Mouse (Mus musculus) limb, embryonic 15.5 days (tissue): ENCODE measurements around the gene Pfdn4. TPM values are rescaled to one million over a fixed set of nuclear protein-coding genes. Genes with fewer than 3 reads are reported as not detected.

ENCODE experiments used
- ATAC-seq: fragments of 200-750 bp; cut with Nextera tagmentation; 2 replicates; pipeline ENCODE4 v1.8.0; 2017; ENCODE audit warnings: low read depth, moderate TSS enrichment; ENCODE audit not compliant: insufficient number of reproducible peaks, low FRiP score, low TSS enrichment
- H3K27ac ChIP-seq: fragments of 300-500 bp; sonication (generic); 2 replicates; pipeline ENCODE4 v1.5.1; 2015; ENCODE audit warnings: moderate library complexity, mild to moderate bottlenecking, inconsistent platforms
- H3K27me3 ChIP-seq: fragments of 300-500 bp; sonication (generic); 2 replicates; pipeline ENCODE4 v1.6.1; 2015; ENCODE audit warnings: inconsistent platforms
- H3K36me3 ChIP-seq: fragments of 300-500 bp; sonication (generic); 2 replicates; pipeline ENCODE4 v1.6.1; 2015; ENCODE audit warnings: inconsistent platforms
- H3K4me1 ChIP-seq: fragments of 300-500 bp; sonication (generic); 2 replicates; pipeline ENCODE4 v1.6.1; 2015; ENCODE audit warnings: inconsistent platforms
- H3K4me2 ChIP-seq: fragments of 300-500 bp; sonication (generic); 2 replicates; pipeline ENCODE4 v1.6.1; 2015; ENCODE audit warnings: mild to moderate bottlenecking, inconsistent platforms
- H3K4me3 ChIP-seq: fragments of 300-500 bp; sonication (generic); 2 replicates; pipeline ENCODE4 v1.5.1; 2015; ENCODE audit warnings: mild to moderate bottlenecking, inconsistent platforms
- H3K9ac ChIP-seq: fragments of 300-500 bp; sonication (generic); 2 replicates; pipeline ENCODE4 v1.6.1; 2015; ENCODE audit warnings: inconsistent platforms
- H3K9me3 ChIP-seq: fragments of 300-500 bp; sonication (generic); 2 replicates; pipeline ENCODE4 v1.6.1; 2016; ENCODE audit warnings: inconsistent platforms
- WGBS: fragments of 180-500 bp; shearing (Covaris S2); methylation state at CpG from one replicate; pipeline ENCODE4 v1.1.7; 2015; 5-methylcytosine and 5-hydroxymethylcytosine counted together
- polyA plus RNA-seq: library from polyadenylated mRNA; unstranded; fragments of >200 nt; fragmentation: Nextera tagmentation; extraction: Ambion mirVana; gene quantifications from 2 replicates; pipeline ENCODE4 v1.2.1, GENCODE M21; 2015

Pfdn4 gene
- polyA plus RNA-seq, 1 experiment from 2014 or later = 63.5 TPM

DNA sequence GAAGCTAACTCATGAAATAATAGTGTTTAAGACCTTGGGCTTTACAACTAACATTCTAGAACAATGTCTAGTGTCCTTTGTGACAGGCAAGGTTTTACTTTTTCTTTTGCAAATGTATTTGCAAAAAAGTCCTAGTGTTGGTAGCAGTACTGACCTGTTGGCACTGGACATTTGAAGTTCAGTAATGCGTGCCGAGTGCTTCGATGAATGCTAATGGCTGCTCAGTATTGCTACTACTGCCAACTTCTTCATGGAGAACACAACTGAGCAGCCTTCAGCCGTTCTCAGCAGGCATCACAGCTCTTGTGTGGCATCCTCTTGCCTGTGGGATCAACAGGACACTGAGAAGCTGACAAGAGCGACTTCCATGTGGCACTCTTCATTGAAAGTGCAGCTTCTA, 22.1 kb upstream of the Pfdn4 start:
- no peak overlapping the region for H3K4me3 ChIP-seq
- H3K4me2 ChIP-seq = no peak overlapping the region
- H3K27ac ChIP-seq = no peak overlapping the region
- 96% methylated on average over 5 of the region's 5 CpGs for WGBS
- no peak overlapping the region for H3K9ac ChIP-seq
- H3K4me1 ChIP-seq = peaks cover 4% of the 10 kb centered on the region; the same call in 1 of the 2 replicates
- no peaks in the 10 kb centered on the region for H3K27me3 ChIP-seq
- no peaks in the 10 kb centered on the region for H3K9me3 ChIP-seq
- no peak for ATAC-seq
- H3K36me3 ChIP-seq = no peaks in the 10 kb centered on the region

GRCm38 (mm10) chr2:170475164-170475563, 21.1 kb upstream of the Pfdn4 start:
- Histone ChIP-seq H3K4me2 (no peak overlapping the region), H3K9me3 (no peaks in the 10 kb centered on the region), H3K36me3 (no peaks in the 10 kb centered on the region), H3K27ac (no peak overlapping the region), H3K4me1 (no peaks in the 10 kb centered on the region), H3K4me3 (no peak overlapping the region), H3K9ac (no peak overlapping the region), H3K27me3 (no peaks in the 10 kb centered on the region)
- WGBS = 55% methylated on average over 3 of the region's 3 CpGs
- no peak for ATAC-seq

GRCm38 (mm10) chr2:170476215-170476614, 20.0 kb upstream of the Pfdn4 start:
- no peak for ATAC-seq

DNA sequence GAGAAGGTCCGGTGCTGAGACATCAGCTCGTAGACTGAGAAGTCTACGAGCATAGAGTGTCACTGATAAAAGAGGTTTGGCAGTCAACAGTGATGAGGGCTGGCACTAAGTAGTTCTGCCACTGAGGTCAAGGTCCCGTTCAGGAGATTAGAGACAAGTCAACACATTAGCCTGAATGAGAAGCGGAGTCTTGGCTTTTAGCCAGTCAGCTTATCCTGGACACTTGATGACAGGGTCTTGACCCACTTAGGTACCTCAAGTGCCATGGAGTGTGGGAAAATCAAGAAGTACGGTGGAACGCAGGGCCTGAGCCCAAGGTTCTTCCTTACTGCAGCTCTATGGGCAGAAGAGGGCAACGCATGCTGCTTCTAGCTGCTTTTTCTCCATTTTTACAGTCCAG, 19.6 kb upstream of the Pfdn4 start:
- Histone ChIP-seq H3K9ac (no peak overlapping the region), H3K9me3 (no peaks in the 10 kb centered on the region), H3K4me3 (no peak overlapping the region), H3K36me3 (no peaks in the 10 kb centered on the region), H3K4me1 (no peaks in the 10 kb centered on the region), H3K4me2 (no peak overlapping the region), H3K27me3 (no peaks in the 10 kb centered on the region), H3K27ac (no peak overlapping the region)
- no peak for ATAC-seq
- 89% methylated on average over 8 of the region's 8 CpGs for WGBS

More at GRCm38 (mm10) chr2:170476215-170476614, 20.0 kb upstream of the Pfdn4 start:
- Histone ChIP-seq H3K4me3 (no peak overlapping the region), H3K4me1 (no peaks in the 10 kb centered on the region), H3K9me3 (no peaks in the 10 kb centered on the region), H3K36me3 (no peaks in the 10 kb centered on the region), H3K27me3 (no peaks in the 10 kb centered on the region), H3K4me2 (no peak overlapping the region), H3K27ac (no peak overlapping the region), H3K9ac (no peak overlapping the region)
- WGBS = 87% methylated on average over 11 of the region's 11 CpGs

DNA sequence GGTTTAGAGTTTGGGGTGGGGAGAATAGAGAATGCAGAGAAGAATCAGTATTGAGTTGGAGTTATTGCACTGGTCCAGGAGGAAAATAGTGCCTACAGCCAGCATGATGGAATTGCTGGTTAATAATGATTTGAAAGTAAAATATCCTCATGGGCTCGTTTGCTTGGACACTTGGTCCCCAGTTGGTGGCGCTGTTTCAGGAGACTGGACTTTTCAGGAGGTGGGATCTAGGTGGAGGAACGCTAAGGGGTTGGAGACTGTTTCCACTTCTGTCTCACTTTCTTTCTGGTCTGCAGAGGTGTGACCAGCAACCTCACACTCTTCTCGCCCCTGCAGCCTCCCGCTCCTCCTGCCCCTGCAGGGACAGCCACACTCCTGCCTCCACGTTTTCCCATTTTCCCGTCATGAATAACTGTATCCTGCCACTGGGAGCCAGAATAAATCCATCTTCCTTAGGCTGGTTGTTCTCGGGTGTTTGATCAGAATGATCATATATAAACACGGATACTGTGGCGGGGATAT, 14.1 kb upstream of the Pfdn4 start:
- H3K9ac ChIP-seq = no peak overlapping the region
- no peaks in the 10 kb centered on the region for H3K36me3 ChIP-seq
- peaks cover 8% of the 10 kb centered on the region for H3K27me3 ChIP-seq
- no peak overlapping the region for H3K27ac ChIP-seq
- 66% methylated on average over 10 of the region's 10 CpGs for WGBS
- H3K4me2 ChIP-seq = no peak overlapping the region
- H3K9me3 ChIP-seq = no peaks in the 10 kb centered on the region
- ATAC-seq = no peak
- no peak overlapping the region for H3K4me3 ChIP-seq
- no peaks in the 10 kb centered on the region for H3K4me1 ChIP-seq

GRCm38 (mm10) chr2:170483914-170484313, 12.3 kb upstream of the Pfdn4 start:
- Histone ChIP-seq H3K9me3 (no peaks in the 10 kb centered on the region), H3K36me3 (no peaks in the 10 kb centered on the region), H3K9ac (no peak overlapping the region), H3K4me3 (no peak overlapping the region), H3K4me2 (no peak overlapping the region), H3K27me3 (peaks cover 9% of the 10 kb centered on the region), H3K27ac (no peak overlapping the region), H3K4me1 (no peaks in the 10 kb centered on the region)
- 67% methylated on average over 11 of the region's 11 CpGs for WGBS
- no peak for ATAC-seq

GRCm38 (mm10) chr2:170487202-170487601, 9.0 kb upstream of the Pfdn4 start:
- 77% methylated on average over 7 of the region's 7 CpGs for WGBS
- Histone ChIP-seq H3K36me3 (no peaks in the 10 kb centered on the region), H3K9ac (no peak overlapping the region), H3K9me3 (no peaks in the 10 kb centered on the region), H3K27me3 (peaks cover 23% of the 10 kb centered on the region), H3K4me2 (no peak overlapping the region), H3K27ac (no peak overlapping the region), H3K4me1 (no peaks in the 10 kb centered on the region), H3K4me3 (no peak overlapping the region)
- ATAC-seq = no peak

DNA sequence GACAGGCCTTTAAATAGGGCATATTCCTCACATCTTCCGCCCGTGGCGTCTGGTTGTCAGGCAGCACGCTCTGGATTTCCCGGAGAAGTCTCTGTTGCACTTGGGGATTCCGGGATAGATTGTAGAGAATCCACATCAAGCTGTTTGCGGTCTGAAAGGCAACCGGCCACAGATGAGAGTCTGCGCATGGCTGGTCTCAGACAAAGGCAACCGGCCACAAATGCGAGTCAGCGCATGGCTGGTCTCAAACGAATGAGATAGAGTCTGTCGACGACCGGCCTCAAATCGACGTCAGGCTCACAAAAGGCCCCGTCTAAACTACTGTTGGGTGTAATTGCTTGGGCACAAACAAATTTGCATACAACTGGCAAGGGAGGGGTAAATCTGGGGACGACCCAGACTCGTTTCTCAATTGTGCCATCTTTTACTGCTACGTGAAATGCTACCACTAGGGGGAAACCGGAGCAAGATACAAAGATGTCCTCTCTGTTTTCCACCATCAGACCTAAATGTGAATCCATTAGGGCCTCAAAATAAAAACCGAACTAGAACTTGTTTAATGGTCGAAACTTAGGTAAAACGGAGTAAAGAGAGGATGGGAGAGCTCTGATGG, 8.2 kb upstream of the Pfdn4 start:
- Histone ChIP-seq H3K4me3 (no peak overlapping the region), H3K9ac (no peak overlapping the region), H3K9me3 (no peaks in the 10 kb centered on the region), H3K4me2 (no peak overlapping the region), H3K27ac (no peak overlapping the region), H3K36me3 (no peaks in the 10 kb centered on the region), H3K27me3 (peaks cover 29% of the 10 kb centered on the region), H3K4me1 (no peaks in the 10 kb centered on the region)
- no peak for ATAC-seq
- WGBS = 63% methylated on average over 26 of the region's 26 CpGs

DNA sequence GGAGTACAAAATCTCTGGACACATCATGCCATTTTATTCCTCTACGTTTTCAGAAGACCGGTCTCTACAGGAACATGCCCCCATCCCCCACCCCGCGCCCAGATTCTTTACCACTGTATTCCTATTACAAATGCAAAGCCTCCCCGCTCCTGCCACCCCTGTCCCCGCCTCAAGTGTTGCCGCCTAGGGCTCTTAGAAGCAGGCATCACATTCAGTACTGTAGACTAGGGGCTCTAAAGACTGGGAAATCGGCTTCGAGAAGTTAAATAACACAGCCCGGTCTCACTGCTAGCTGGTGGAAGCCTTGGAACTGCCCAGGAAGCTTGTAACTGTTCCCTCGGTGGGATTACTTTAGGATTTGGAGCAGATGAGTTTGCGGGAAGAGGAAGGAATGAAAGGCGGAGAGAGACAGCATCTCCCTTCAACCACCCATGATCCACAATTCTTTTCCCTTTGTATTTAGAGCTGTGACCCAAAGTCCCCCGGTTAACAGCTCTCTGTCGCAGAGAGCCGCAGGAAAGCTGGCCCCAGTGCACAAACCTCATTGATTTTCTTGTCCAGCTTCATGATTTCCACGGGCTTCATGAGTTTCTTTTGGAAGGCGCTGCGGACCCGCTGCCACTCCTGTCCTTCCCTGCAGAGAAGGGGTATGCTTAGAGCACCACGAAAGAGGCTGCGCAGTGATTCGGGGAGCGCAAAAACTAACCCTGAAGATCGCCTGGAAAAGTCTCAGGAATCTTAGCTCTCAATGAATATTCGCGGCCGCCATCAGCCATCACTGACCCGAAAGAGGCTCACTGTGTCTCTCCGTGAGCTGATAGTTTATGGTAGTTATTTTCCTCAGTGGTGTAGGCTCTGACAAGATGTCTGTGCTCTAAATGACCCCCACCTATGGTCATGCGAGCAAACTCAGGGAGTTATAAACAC, 1.2 kb upstream of the Pfdn4 start:
- Histone ChIP-seq H3K27ac (no peak overlapping the region), H3K27me3 (peaks cover 79% of the 10 kb centered on the region)
- 6% methylated on average over 31 of the region's 31 CpGs for WGBS

GRCm38 (mm10) chr2:170497091-170497566, 901 bp downstream of the Pfdn4 start, which contains the start of gene Cyp24a1:
TSS of gene Cyp24a1 (minus strand) at chr2:170497145.
- H3K9me3 ChIP-seq = no peaks in the 10 kb centered on the region
- H3K27me3 ChIP-seq = peaks cover 79% of the 10 kb centered on the region
- H3K9ac ChIP-seq = no peak within 1 kb of the TSS
- peak within 1 kb of the TSS; percentile 24 for H3K4me3 ChIP-seq
- under 1% methylated on average over 33 of the region's 36 CpGs for WGBS
- H3K36me3 ChIP-seq = no peaks in the 10 kb centered on the region
- H3K4me2 ChIP-seq = peak within 1 kb of the TSS; percentile 49
- H3K27ac ChIP-seq = no peak within 1 kb of the TSS
- ATAC-seq = peak; percentile 63; the same call in 1 of the 2 replicates
- H3K4me1 ChIP-seq = peaks cover 27% of the 10 kb centered on the region

More for the DNA sequence above, 1.2 kb upstream of the Pfdn4 start:
- Histone ChIP-seq H3K4me1 (peaks cover 27% of the 10 kb centered on the region), H3K36me3 (no peaks in the 10 kb centered on the region), H3K4me2 (peak overlapping the region; percentile 7), H3K9me3 (no peaks in the 10 kb centered on the region), H3K9ac (no peak overlapping the region), H3K4me3 (peak overlapping the region; percentile 11; the same call in 1 of the 2 replicates)
- no peak for ATAC-seq

- Histone ChIP-seq H3K4me2 (no peak overlapping the region), H3K27me3 (peaks cover 80% of the 10 kb centered on the region), H3K4me3 (no peak overlapping the region), H3K36me3 (no peaks in the 10 kb centered on the region), H3K4me1 (peaks cover 27% of the 10 kb centered on the region), H3K27ac (no peak overlapping the region), H3K9ac (no peak overlapping the region), H3K9me3 (no peaks in the 10 kb centered on the region)
- no peak for ATAC-seq
- WGBS = 21% methylated on average over 8 of the region's 8 CpGs
Observed at GRCm38 (mm10) chr2:170498011-170498410, 1.8 kb downstream of the Pfdn4 start.

GRCm38 (mm10) chr2:170503343-170503742, 7.1 kb downstream of the Pfdn4 start:
- WGBS = 48% methylated on average over 8 of the region's 8 CpGs
- no peak overlapping the region for H3K9ac ChIP-seq
- H3K27ac ChIP-seq = no peak overlapping the region
- no peak for ATAC-seq
- no peaks in the 10 kb centered on the region for H3K9me3 ChIP-seq
- H3K4me3 ChIP-seq = no peak overlapping the region
- peaks cover 6% of the 10 kb centered on the region; the same call in 1 of the 2 replicates for H3K4me1 ChIP-seq
- no peaks in the 10 kb centered on the region for H3K36me3 ChIP-seq
- H3K4me2 ChIP-seq = no peak overlapping the region
- peaks cover 29% of the 10 kb centered on the region for H3K27me3 ChIP-seq
